Comparison of ENCODE assay signal across 8 mouse cellular contexts in the genomic region with DNA sequence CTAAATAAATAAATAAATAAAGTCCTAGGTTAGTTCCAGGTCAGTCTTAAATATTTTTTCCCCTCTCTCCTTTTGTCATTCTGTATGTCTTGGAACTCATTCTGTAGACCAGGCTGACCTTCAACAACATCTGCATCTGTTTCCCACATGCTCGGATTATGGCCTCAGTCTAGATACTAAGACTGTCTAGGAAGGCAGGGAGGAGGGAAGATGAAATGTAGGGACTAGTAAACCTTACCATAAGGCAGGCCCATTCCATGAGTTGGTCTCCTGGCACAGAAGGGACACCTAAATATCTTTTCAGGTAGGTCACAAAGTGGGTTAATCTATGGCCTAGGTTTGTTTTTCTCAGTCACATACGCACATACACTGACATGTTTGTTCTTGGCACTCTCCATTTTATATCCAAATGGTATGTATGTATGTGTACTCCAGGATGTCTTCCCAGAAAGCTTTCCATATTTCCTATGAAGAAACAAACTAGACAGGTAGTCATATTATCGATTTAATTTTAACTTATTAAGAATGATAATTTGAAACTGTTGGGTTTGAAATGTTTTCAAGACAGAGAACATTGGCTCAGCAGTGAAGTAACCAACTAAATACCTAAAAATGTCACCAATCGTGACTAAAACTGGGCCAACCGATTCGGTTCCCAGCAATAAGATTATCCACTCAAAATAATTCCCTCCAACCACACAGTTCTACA. TPM values are rescaled to one million over a fixed set of nuclear protein-coding genes. Genes with fewer than 3 reads are reported as not detected.
DNase-seq lines count a peak whose midpoint lies in the region; ATAC-seq and TF ChIP-seq lines count a peak whose summit lies in the region.

No protein-coding gene starts in this region.

- peak; percentile 82 for DNase-seq in heart, adult 11 months
- DNase-seq in heart, adult 8-10 months (ENCODE audit: low spot score) = no peak
- no peak for DNase-seq in liver, embryonic 14.5 days (ENCODE audit: low read depth in 3 of 3, low spot score in 3 of 3)
- no peak for DNase-seq in gastrocnemius, postnatal 36 days
- no peak for DNase-seq in layer of hippocampus, postnatal 14 days (ENCODE audit: low spot score in 2 of 2)
- DNase-seq in gastrocnemius, adult 18-20 months (ENCODE audit: low spot score) = no peak

- H3K79me2 ChIP-seq in C2C12 (ENCODE audit: control insufficient read depth, insufficient read depth) = peaks cover 78% of the 10 kb centered on the region

- no peaks in the 10 kb centered on the region for H3K9me3 ChIP-seq in forebrain, embryonic 12.5 days
- no peaks in the 10 kb centered on the region for H3K9me3 ChIP-seq in liver, embryonic 14.5 days (ENCODE audit: control insufficient read depth, low read length)

- H3K27me3 ChIP-seq in C2C12 (ENCODE audit: control insufficient read depth, insufficient read depth, insufficient read length) = no peaks in the 10 kb centered on the region
- H3K27me3 ChIP-seq in forebrain, embryonic 12.5 days = no peaks in the 10 kb centered on the region
- H3K27me3 ChIP-seq in liver, embryonic 14.5 days (ENCODE audit: control insufficient read depth, insufficient read depth, low read length) = no peaks in the 10 kb centered on the region

- H3K4me2 ChIP-seq in forebrain, embryonic 12.5 days = peak overlapping the region; percentile 69
- H3K4me2 ChIP-seq in liver, embryonic 14.5 days (ENCODE audit: low read depth) = peak overlapping the region; percentile 91

- 64% methylated on average over 6 of the region's 6 CpGs for WGBS in forebrain, embryonic 12.5 days
- 32% methylated on average over 6 of the region's 6 CpGs for whole genome bisulfite sequencing in liver, embryonic 14.5 days (ENCODE audit: insufficient replicate concordance)

- no peak for TF ChIP-seq CTCF in C2C12 (IDR thresholded peaks at IDR 0.05; ENCODE audit: control insufficient read depth, insufficient read depth, insufficient read length)
- TF ChIP-seq CTCF in liver, embryonic 14.5 days (IDR thresholded peaks at IDR 0.05; ENCODE audit: low read depth) = no peak

- ATAC-seq in forebrain, embryonic 12.5 days (ENCODE audit: low FRiP score) = no peak
- ATAC-seq in liver, embryonic 14.5 days (ENCODE audit: insufficient read depth) = no peak

- peak overlapping the region; percentile 68 for H3ac ChIP-seq in C2C12 (ENCODE audit: control insufficient read depth, insufficient read length, low read depth)

- TF ChIP-seq EP300 in liver, embryonic 14.5 days (IDR thresholded peaks at IDR 0.05; ENCODE audit: low read depth) = no peak

- H3K4me1 ChIP-seq in forebrain, embryonic 12.5 days = peaks cover 21% of the 10 kb centered on the region
- H3K4me1 ChIP-seq in liver, embryonic 14.5 days (replicated peaks; ENCODE audit: control insufficient read depth in 2 of 2, insufficient read depth in 2 of 2, low read length in 1 of 2) = peaks cover 17 to 28% of the 10 kb centered on the region in 2 experiments

- H3K79me3 ChIP-seq in C2C12 (ENCODE audit: low read depth) = peaks cover 41% of the 10 kb centered on the region

- peak overlapping the region; percentile 85 for H3K9ac ChIP-seq in forebrain, embryonic 12.5 days
- peak overlapping the region; percentile 96 for H3K9ac ChIP-seq in liver, embryonic 14.5 days (replicated peaks)

- intact Hi-C loops in gastrocnemius, postnatal 36 days (cut with DNase I) = no loop called here

- peak overlapping the region; percentile 80 for H3K4me3 ChIP-seq in C2C12 (ENCODE audit: insufficient read depth, poor library complexity, severe bottlenecking)
- H3K4me3 ChIP-seq in forebrain, embryonic 12.5 days (replicated peaks) = peak overlapping the region; percentile 68
- H3K4me3 ChIP-seq in liver, embryonic 14.5 days (ENCODE audit: insufficient read depth in 1 of 2, low read depth in 2 of 2, low read length in 2 of 2) = peak overlapping the region; percentile 69 to 96

- H3K27ac ChIP-seq in forebrain, embryonic 12.5 days = peak overlapping the region; percentile 97
- H3K27ac ChIP-seq in liver, embryonic 14.5 days = peak overlapping the region; percentile 87

- H3K36me3 ChIP-seq in C2C12 (ENCODE audit: control insufficient read depth, insufficient read depth) = peaks cover 18% of the 10 kb centered on the region
- H3K36me3 ChIP-seq in forebrain, embryonic 12.5 days (replicated peaks) = peaks cover 22% of the 10 kb centered on the region
- H3K36me3 ChIP-seq in liver, embryonic 14.5 days (replicated peaks; ENCODE audit: control insufficient read depth, insufficient read depth, low read depth) = peaks cover 5% of the 10 kb centered on the region

TF ChIP-seq in C2C12, 6 proteins besides CTCF, POLR2A, EP300 and RAD21:
- no peak for TF ChIP-seq MYOG (IDR thresholded peaks at IDR 0.05; ENCODE audit: control insufficient read depth, extremely low read depth, insufficient read length)
- TF ChIP-seq MYOD1 (IDR thresholded peaks at IDR 0.05; ENCODE audit: control insufficient read depth, insufficient read length, low read depth) = no peak
- no peak for TF ChIP-seq USF1 (IDR thresholded peaks at IDR 0.05; ENCODE audit: low read depth)
- TF ChIP-seq MAX (IDR thresholded peaks at IDR 0.05) = no peak
- TF ChIP-seq FOSL1 (IDR thresholded peaks at IDR 0.05; ENCODE audit: insufficient read depth, low read length, poor library complexity, severe bottlenecking) = no peak
- TF ChIP-seq CEBPB (IDR thresholded peaks at IDR 0.05; ENCODE audit: low read depth) = no peak

RNA-seq across cellular contexts. Expression of a gene that starts 1.1 kb away (rescaled TPM):
- 1 to 10 TPM; 6.9 to 8.8 (median 7.7) TPM for total RNA-seq in heart, adult 8-10 months (2022)
- polyA plus RNA-seq in C2C12 (2012; fragmentation: generic; extraction: Trizol) = 10.5 TPM
- polyA plus RNA-seq in forebrain, embryonic 12.5 days (2016; fragmentation: Nextera tagmentation; extraction: Ambion mirVana) = 22.3 and 24.2 TPM in 2 replicates
- polyA plus RNA-seq in liver, embryonic 14.5 days (2012; rRNA removed) = 11.0 and 12.2 TPM in 2 replicates
- 7.6 and 10.3 TPM in 2 replicates for polyA plus RNA-seq in liver, embryonic 14.5 days (2014; fragmentation: Nextera tagmentation; extraction: Ambion mirVana)
- 10 to 100 TPM in 1 of 2 experiments, 1 to 10 TPM in 1; 7.3 to 10.6 TPM for total RNA-seq in gastrocnemius, postnatal 36 days (2021)
- 10 to 100 TPM; 16.3 to 20.1 TPM for total RNA-seq in layer of hippocampus, postnatal 14 days (2021)
- 1 to 10 TPM; 7.2 to 8.7 TPM for total RNA-seq in gastrocnemius, adult 18-20 months (2021)

RNA-seq across cellular contexts. Expression of a gene that starts 27.5 kb away (rescaled TPM):
- total RNA-seq in heart, adult 8-10 months (2022) = under 1 TPM in 2 of 4 experiments, not detected in 2; 0.30 to 0.47 TPM
- polyA plus RNA-seq in C2C12 (2012; fragmentation: generic; extraction: Trizol) = 0.02 TPM
- 360 and 385 TPM in 2 replicates for polyA plus RNA-seq in forebrain, embryonic 12.5 days (2016; fragmentation: Nextera tagmentation; extraction: Ambion mirVana)
- 0.06 and 1.0 TPM in 2 replicates for polyA plus RNA-seq in liver, embryonic 14.5 days (2012; rRNA removed)
- 0.09 TPM in 1 of 2 replicates, not detected in the other for polyA plus RNA-seq in liver, embryonic 14.5 days (2014; fragmentation: Nextera tagmentation; extraction: Ambion mirVana)
- under 1 TPM in 1 of 2 experiments, not detected in 1; 0.31 TPM for total RNA-seq in gastrocnemius, postnatal 36 days (2021)
- 100 to 1,000 TPM; 793 to 798 TPM for total RNA-seq in layer of hippocampus, postnatal 14 days (2021)
- total RNA-seq in gastrocnemius, adult 18-20 months (2021) = not detected

RNA-seq across cellular contexts. Expression of a gene that starts 32.8 kb away (rescaled TPM):
- total RNA-seq in heart, adult 8-10 months (2022) = 10 to 100 TPM in 2 of 4 experiments, 1 to 10 TPM in 2; 8.1 to 13.0 (median 10.0) TPM
- polyA plus RNA-seq in C2C12 (2012; fragmentation: generic; extraction: Trizol) = 45.8 TPM
- 59.1 and 67.3 TPM in 2 replicates for polyA plus RNA-seq in forebrain, embryonic 12.5 days (2016; fragmentation: Nextera tagmentation; extraction: Ambion mirVana)
- 39.1 and 40.3 TPM in 2 replicates for polyA plus RNA-seq in liver, embryonic 14.5 days (2012; rRNA removed)
- polyA plus RNA-seq in liver, embryonic 14.5 days (2014; fragmentation: Nextera tagmentation; extraction: Ambion mirVana) = 26.2 and 29.3 TPM in 2 replicates
- 10 to 100 TPM in 1 of 2 experiments, 1 to 10 TPM in 1; 9.2 to 12.2 TPM for total RNA-seq in gastrocnemius, postnatal 36 days (2021)
- total RNA-seq in layer of hippocampus, postnatal 14 days (2021) = 10 to 100 TPM; 39.7 to 42.8 TPM
- 10 to 100 TPM in 1 of 2 experiments, 1 to 10 TPM in 1; 7.3 to 10.8 TPM for total RNA-seq in gastrocnemius, adult 18-20 months (2021)

RNA-seq across cellular contexts. Expression of a gene that starts 45.0 kb away (rescaled TPM):
- 1 to 10 TPM; 7.9 to 9.5 (median 9.0) TPM for total RNA-seq in heart, adult 8-10 months (2022)
- 2.2 TPM for polyA plus RNA-seq in C2C12 (2012; fragmentation: generic; extraction: Trizol)
- 0.47 TPM in 2 replicates for polyA plus RNA-seq in forebrain, embryonic 12.5 days (2016; fragmentation: Nextera tagmentation; extraction: Ambion mirVana)
- polyA plus RNA-seq in liver, embryonic 14.5 days (2012; rRNA removed) = 4.2 and 4.6 TPM in 2 replicates
- 1.6 and 2.0 TPM in 2 replicates for polyA plus RNA-seq in liver, embryonic 14.5 days (2014; fragmentation: Nextera tagmentation; extraction: Ambion mirVana)
- total RNA-seq in gastrocnemius, postnatal 36 days (2021) = 1 to 10 TPM; 2.7 to 3.3 TPM
- total RNA-seq in layer of hippocampus, postnatal 14 days (2021) = 1 to 10 TPM; 2.1 TPM
- total RNA-seq in gastrocnemius, adult 18-20 months (2021) = 1 to 10 TPM; 2.6 to 3.1 TPM

Comparison
In these comparisons a context has a peak if more than half of its experiments do, and no peak if none do; other contexts are left out.
1. RNA of a gene that starts 27.5 kb away (total RNA-seq): 793 to 798 TPM in layer of hippocampus, postnatal 14 days; 0.31 TPM in gastrocnemius, postnatal 36 days, 0.30 to 0.47 TPM in heart, adult 8-10 months and not detected in gastrocnemius, adult 18-20 months; every median in the first group is over 100 times any median in the second.
2. Peak in every context shown above with its lines, with median percentiles within 50 percentile points of each other: H3K4me3 ChIP-seq.